Mouse (Mus musculus) G1E (cell line): ENCODE results near the gene Lactbl1. TPM values are rescaled to one million over a fixed set of nuclear protein-coding genes. Genes with fewer than 3 reads are reported as not detected.

Experiments used
- ATAC-seq: 2 replicates; pipeline ENCODE4 v1.8.0; 2016; ENCODE audit warnings: mild to moderate bottlenecking; ENCODE audit not compliant: insufficient number of reproducible peaks, poor library complexity, low FRiP score, severe bottlenecking; ENCODE audit errors: extremely low read depth
- DNase-seq: peaks from one replicate; pipeline ENCODE4 v3.0.0; 2012; ENCODE audit warnings: low spot score
- H3K27me3 ChIP-seq: 2 replicates; pipeline ENCODE4 v1.6.1; 2012; ENCODE audit warnings: mild to moderate bottlenecking, low read length, inconsistent platforms; ENCODE audit not compliant: insufficient read depth
- H3K36me3 ChIP-seq: replicated peaks from 2 replicates; pipeline ENCODE3; 2012; ENCODE audit warnings: mild to moderate bottlenecking, inconsistent platforms
- H3K4me1 ChIP-seq: 2 replicates; pipeline ENCODE4 v1.6.1; 2012; ENCODE audit warnings: low read depth, low read length, inconsistent platforms, mixed read lengths; ENCODE audit not compliant: insufficient read depth
- H3K4me3 ChIP-seq: 2 replicates; pipeline ENCODE4 v1.5.1; 2012; ENCODE audit warnings: low read depth, mild to moderate bottlenecking, inconsistent platforms, low read length, moderate library complexity, mixed read lengths
- H3K9me3 ChIP-seq: replicated peaks from 2 replicates; pipeline ENCODE4 v1.6.1; 2012; ENCODE audit warnings: inconsistent platforms
- CTCF ChIP-seq: IDR thresholded peaks from 2 replicates; pipeline ENCODE4 v1.5.1; 2012; ENCODE audit warnings: low read depth, low read length, inconsistent platforms, mixed read lengths
- GATA1 ChIP-seq: IDR thresholded peaks from 2 replicates; pipeline ENCODE4 v1.6.1; 2012; ENCODE audit warnings: borderline replicate concordance, low read length, inconsistent platforms, mixed read lengths
- GATA2 ChIP-seq: IDR thresholded peaks from 2 replicates; pipeline ENCODE4 v1.6.1; 2012; ENCODE audit warnings: low read depth, low read length, inconsistent platforms, borderline replicate concordance
- POLR2AphosphoS5 ChIP-seq: IDR thresholded peaks from 2 replicates; pipeline ENCODE4 v1.6.1; 2012; ENCODE audit warnings: low read depth, low read length, inconsistent platforms; ENCODE audit not compliant: insufficient replicate concordance
- TAL1 ChIP-seq: conservative IDR thresholded peaks from 2 replicates; pipeline ENCODE4 v1.6.1; 2012; ENCODE audit warnings: low read depth, low read length, inconsistent platforms, mixed read lengths
- polyA plus RNA-seq: library from polyadenylated mRNA; stranded (reverse); fragments of >175 nt; gene quantifications from 2 replicates; pipeline ENCODE4 v1.2.3, GENCODE M21; 2012
- total RNA-seq, 2 experiments: library from RNA; stranded (forward) in 1 of 2; stranded (reverse) in 1 of 2; fragments of 200-1000 nt in 1 of 2; fragments of >200 nt in 1 of 2; fragmentation: Nextera tagmentation in 1 of 2; gene quantifications; 2 replicates each; pipeline ENCODE4 v1.2.3; 2014 to 2017

Gene Lactbl1
- total and polyA plus RNA-seq, 3 experiments, result 0.02 TPM; not detected in 2

GRCm38 (mm10) chr4:136652528-136652910, 30.1 kb downstream of the Lactbl1 start:
- DNase-seq (no peak), ATAC-seq (no peak)
- Histone ChIP-seq H3K27me3 (peaks cover 11% of the 10 kb centered on the region; the same call in 1 of the 2 replicates), H3K4me1 (peaks cover 67% of the 10 kb centered on the region), H3K4me3 (peak overlapping the region; percentile 5; the same call in 1 of the 2 replicates), H3K36me3 (no peaks in the 10 kb centered on the region), H3K9me3 (no peaks in the 10 kb centered on the region)
- TF ChIP-seq TAL1 (no peak), POLR2AphosphoS5 (no peak), CTCF (no peak), GATA1 (no peak), GATA2 (no peak)

- peaks cover 72% of the 10 kb centered on the region for H3K4me1 ChIP-seq
- DNase-seq (peak; percentile 33), ATAC-seq (peak; percentile 79)
- peak overlapping the region; percentile 42; the same call in 1 of the 2 replicates for H3K4me3 ChIP-seq
- no peaks in the 10 kb centered on the region for H3K36me3 ChIP-seq
- peaks cover 11% of the 10 kb centered on the region; the same call in 1 of the 2 replicates for H3K27me3 ChIP-seq
- TF ChIP-seq GATA2, result no peak
- TF ChIP-seq GATA1, result no peak
- TF ChIP-seq CTCF, result no peak
- TF ChIP-seq TAL1, result peak; percentile 55; the same call in 1 of the 2 replicates
- no peaks in the 10 kb centered on the region for H3K9me3 ChIP-seq
Measured at GRCm38 (mm10) chr4:136653019-136653418, 30.6 kb downstream of the Lactbl1 start.

GRCm38 (mm10) chr4:136653692-136654234, 31.3 kb downstream of the Lactbl1 start:
- Histone ChIP-seq H3K4me1 (peaks cover 78% of the 10 kb centered on the region), H3K4me3 (no peak overlapping the region; the same call in 1 of the 2 replicates), H3K27me3 (peaks cover 11% of the 10 kb centered on the region; the same call in 1 of the 2 replicates), H3K9me3 (no peaks in the 10 kb centered on the region), H3K36me3 (no peaks in the 10 kb centered on the region)
- ATAC-seq (no peak), DNase-seq (no peak)
- no peak for TF ChIP-seq TAL1
- no peak for TF ChIP-seq GATA2
- TF ChIP-seq POLR2AphosphoS5, result no peak
- no peak for TF ChIP-seq CTCF
- no peak for TF ChIP-seq GATA1

GRCm38 (mm10) chr4:136657914-136658313, 35.5 kb downstream of the Lactbl1 start:
- Histone ChIP-seq H3K27me3 (peaks cover 3% of the 10 kb centered on the region; the same call in 1 of the 2 replicates), H3K36me3 (no peaks in the 10 kb centered on the region), H3K9me3 (no peaks in the 10 kb centered on the region), H3K4me1 (peaks cover 61% of the 10 kb centered on the region), H3K4me3 (no peak overlapping the region)
- no peak for TF ChIP-seq GATA2
- no peak; the same call in 1 of the 2 replicates for TF ChIP-seq TAL1
- no peak for TF ChIP-seq GATA1
- no peak for TF ChIP-seq CTCF
- TF ChIP-seq POLR2AphosphoS5, result no peak
- DNase-seq, result peak; percentile 31
- peak; percentile 25 for ATAC-seq

GRCm38 (mm10) chr4:136665068-136665467, 42.6 kb downstream of the Lactbl1 start:
- no peaks in the 10 kb centered on the region for H3K36me3 ChIP-seq
- no peaks in the 10 kb centered on the region; the same call in 1 of the 2 replicates for H3K27me3 ChIP-seq
- TF ChIP-seq GATA1 (no peak), CTCF (no peak), POLR2AphosphoS5 (no peak), GATA2 (no peak)
- H3K4me3 ChIP-seq, result no peak overlapping the region
- H3K9me3 ChIP-seq, result peaks cover 4% of the 10 kb centered on the region
- DNase-seq (no peak), ATAC-seq (no peak)
- H3K4me1 ChIP-seq, result peaks cover 14% of the 10 kb centered on the region

GRCm38 (mm10) chr4:136666002-136666401, 43.6 kb downstream of the Lactbl1 start:
- Histone ChIP-seq H3K9me3 (peaks cover 4% of the 10 kb centered on the region), H3K27me3 (no peaks in the 10 kb centered on the region; the same call in 1 of the 2 replicates), H3K4me1 (peaks cover 14% of the 10 kb centered on the region), H3K4me3 (no peak overlapping the region), H3K36me3 (no peaks in the 10 kb centered on the region)
- TF ChIP-seq TAL1 (no peak), GATA1 (no peak), CTCF (peak; percentile 54; the same call in 1 of the 2 replicates), GATA2 (no peak)
- DNase-seq (no peak), ATAC-seq (no peak)

GRCm38 (mm10) chr4:136667757-136668156, 45.3 kb downstream of the Lactbl1 start:
- Histone ChIP-seq H3K4me3 (no peak overlapping the region), H3K27me3 (no peaks in the 10 kb centered on the region; the same call in 1 of the 2 replicates), H3K9me3 (peaks cover 4% of the 10 kb centered on the region), H3K4me1 (peaks cover 11% of the 10 kb centered on the region), H3K36me3 (no peaks in the 10 kb centered on the region)
- TF ChIP-seq CTCF (no peak), POLR2AphosphoS5 (no peak), TAL1 (no peak), GATA2 (no peak), GATA1 (no peak)
- ATAC-seq (no peak), DNase-seq (no peak)
